Mouse (Mus musculus) embryo, embryonic 10.5 days (tissue): Measurements from ENCODE around the gene Gm3409.
A peak's percentile ranks its signal among the peaks of the same experiment; 100 is the strongest.
"Not testable (repeated sequence)": the region's sequence is repeated elsewhere in the genome, so short reads cannot be mapped to it uniquely, and the experiment has no call there.

Experiments
- DNase-seq: peaks from one replicate; pipeline ENCODE4 v3.0.0-alpha.2; 2015; ENCODE audit warnings: low spot score

The Gm3409 gene

GRCm38 (mm10) chr5:146537347-146537746 is at the start of gene Gm3409:
TSS of gene Gm3409 (plus strand) at chr5:146537647.
- DNase-seq = not testable (repeated sequence)

- DNase-seq = not testable (repeated sequence)
Measured at GRCm38 (mm10) chr5:146488959-146489358, 48.5 kb upstream of the Gm3409 start.

GRCm38 (mm10) chr5:146491063-146491462 is 46.4 kb upstream of the Gm3409 start, which contains the start of gene Gm6370:
TSS of gene Gm6370 (plus strand) at chr5:146491363.
- DNase-seq = not testable (repeated sequence)

GRCm38 (mm10) chr5:146502099-146502498 is 35.3 kb upstream of the Gm3409 start, which contains the start of gene 4930449I24Rik:
TSS of gene 4930449I24Rik (plus strand) at chr5:146502399.
- not testable (repeated sequence) for DNase-seq

- not testable (repeated sequence) for DNase-seq
Measured at GRCm38 (mm10) chr5:146513823-146514222, 23.6 kb upstream of the Gm3409 start, which contains the start of gene Gm3402. TSS of gene Gm3402 (plus strand) at chr5:146514123.

- DNase-seq = not testable (repeated sequence)
Measured at GRCm38 (mm10) chr5:146525501-146525900, 11.9 kb upstream of the Gm3409 start, which contains the start of gene Gm3404. TSS of gene Gm3404 (plus strand) at chr5:146525801.

GRCm38 (mm10) chr5:146555836-146556235 is 18.4 kb downstream of the Gm3409 start, which contains the start of gene Gm3415:
TSS of gene Gm3415 (plus strand) at chr5:146556136.
- not testable (repeated sequence) for DNase-seq

GRCm38 (mm10) chr5:146564259-146564658 is 26.8 kb downstream of the Gm3409 start:
- no peak for DNase-seq

GRCm38 (mm10) chr5:146567054-146567453 is 29.6 kb downstream of the Gm3409 start:
- DNase-seq = peak; percentile 76

- not testable (repeated sequence) for DNase-seq
Measured at GRCm38 (mm10) chr5:146570179-146570578, 32.7 kb downstream of the Gm3409 start.

GRCm38 (mm10) chr5:146571830-146572734 is 34.6 kb downstream of the Gm3409 start:
- not testable (repeated sequence) for DNase-seq

- DNase-seq = not testable (repeated sequence)
Measured at GRCm38 (mm10) chr5:146572735-146573042, 35.2 kb downstream of the Gm3409 start.

- no peak for DNase-seq
Measured at GRCm38 (mm10) chr5:146576668-146577067, 39.2 kb downstream of the Gm3409 start.

- DNase-seq = no peak
Measured at GRCm38 (mm10) chr5:146584156-146584477, 46.7 kb downstream of the Gm3409 start.

- peak; percentile 75 for DNase-seq
Measured at GRCm38 (mm10) chr5:146584478-146585306, 47.2 kb downstream of the Gm3409 start, which contains the start of gene Gpr12. TSS of gene Gpr12 (minus strand) at chr5:146585239.

GRCm38 (mm10) chr5:146585307-146585651 is 47.8 kb downstream of the Gm3409 start:
- DNase-seq = no peak

GRCm38 (mm10) chr5:146586357-146587070 is 49.1 kb downstream of the Gm3409 start:
- DNase-seq = no peak
